Comparison of ENCODE assay signal across 18 mouse cellular contexts in genomic region chr11:104435141-104435540, GRCm38 (mm10).
"Had no signal": no experiment of that assay in that cellular context is flagged by ENCODE, and none has a peak within 500 bp of the region (broad histone marks: within the 10 kb centered on the region; RNA-seq: fewer than 3 reads in every experiment).

No protein-coding gene starts in this region.

- H3K36me3 ChIP-seq: liver, embryonic 13.5 days; midbrain, embryonic 12.5 days; midbrain, embryonic 15.5 days; neural tube, embryonic 13.5 days; stomach, embryonic 15.5 days had no signal

- H3K27me3 ChIP-seq: liver, embryonic 13.5 days; midbrain, embryonic 12.5 days; midbrain, embryonic 15.5 days; neural tube, embryonic 13.5 days; stomach, embryonic 15.5 days had no signal

- H3K4me2 ChIP-seq: lung, embryonic 14.5 days; midbrain, embryonic 12.5 days; midbrain, embryonic 15.5 days; neural tube, embryonic 13.5 days; stomach, embryonic 15.5 days had no signal

- H3K4me3 ChIP-seq: left cerebral cortex, adult 2 months; liver, embryonic 13.5 days; midbrain, embryonic 12.5 days; midbrain, embryonic 15.5 days; myocyte; neural tube, embryonic 13.5 days; stomach, embryonic 15.5 days had no signal

- DNase-seq: kidney, adult 18-20 months; kidney, adult 9 months; kidney, postnatal 25 days; layer of hippocampus, postnatal 36 days; liver, embryonic 13.5 days; lung, embryonic 14.5 days; retina, postnatal 1 day; right cerebral cortex, postnatal 25 days; spleen, adult 18-20 months; thymus, postnatal 25 days had no signal

- H3K27ac ChIP-seq: left cerebral cortex, adult 2 months; liver, embryonic 13.5 days; macrophage; midbrain, embryonic 12.5 days; midbrain, embryonic 15.5 days; neural tube, embryonic 13.5 days; stomach, embryonic 15.5 days had no signal

- ATAC-seq: lung, postnatal 0 days; midbrain, embryonic 15.5 days had no signal

- H3K9ac ChIP-seq: lung, embryonic 14.5 days; midbrain, embryonic 12.5 days; midbrain, embryonic 15.5 days; neural tube, embryonic 13.5 days; stomach, embryonic 15.5 days had no signal

- H3K9me3 ChIP-seq: liver, embryonic 13.5 days; midbrain, embryonic 12.5 days; midbrain, embryonic 15.5 days; neural tube, embryonic 13.5 days; stomach, embryonic 15.5 days had no signal
